Comparison of ENCODE assay signal across 23 mouse cellular contexts in the genomic region with DNA sequence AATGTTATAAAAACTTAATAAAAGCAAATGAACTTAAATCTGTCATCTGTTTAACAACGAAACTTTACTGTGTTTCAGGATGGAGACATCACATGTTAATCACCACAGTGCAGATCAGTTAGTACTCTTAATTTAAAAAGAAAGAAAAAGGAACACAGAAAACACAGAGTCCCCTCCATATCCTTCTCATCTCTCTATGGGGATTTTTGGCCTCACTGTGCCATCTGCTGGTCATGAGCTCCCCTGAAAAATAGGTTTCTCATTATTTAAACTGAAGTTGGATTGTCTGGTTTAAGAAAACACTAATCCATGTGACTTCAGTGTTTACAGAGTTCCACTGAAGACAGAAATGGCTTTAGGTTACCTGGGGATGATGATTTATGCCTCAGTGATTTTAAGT.
"Had no signal": no experiment of that assay in that cellular context is flagged by ENCODE, and none has a peak within 500 bp of the region (broad histone marks: within the 10 kb centered on the region; RNA-seq: fewer than 3 reads in every experiment).

No protein-coding gene starts in this region.

- H3K4me3 ChIP-seq: layer of hippocampus, adult 2 months; left cerebral cortex, adult 2 months; lung, embryonic 15.5 days; megakaryocyte, embryonic 14.5 days; midbrain, embryonic 10.5 days; midbrain, embryonic 13.5 days; myocyte had no signal

- ATAC-seq: intestine, postnatal 0 days; midbrain, embryonic 13.5 days; midbrain, embryonic 16.5 days had no signal

- H3K9ac ChIP-seq: liver, embryonic 14.5 days; lung, embryonic 15.5 days; midbrain, embryonic 13.5 days had no signal

- H3K9me3 ChIP-seq: lung, embryonic 15.5 days; megakaryocyte, embryonic 14.5 days had no signal

- H3K36me3 ChIP-seq: lung, embryonic 15.5 days; midbrain, embryonic 10.5 days; midbrain, embryonic 13.5 days had no signal

- H3K27ac ChIP-seq: kidney, postnatal 0 days; layer of hippocampus, adult 2 months; left cerebral cortex, adult 2 months; liver, embryonic 14.5 days; lung, embryonic 15.5 days; midbrain, embryonic 10.5 days; midbrain, embryonic 13.5 days; stomach, postnatal 0 days had no signal

- H3K27me3 ChIP-seq: lung, embryonic 15.5 days; megakaryocyte, embryonic 14.5 days; midbrain, embryonic 13.5 days had no signal

- H3K4me1 ChIP-seq: lung, embryonic 15.5 days; midbrain, embryonic 10.5 days; midbrain, embryonic 13.5 days had no signal

- DNase-seq: kidney, adult 2 months; kidney, postnatal 25 days; layer of hippocampus, postnatal 36 days; lung, adult 18-20 months; lung, postnatal 10 days; lung, postnatal 4 days; right cerebral cortex, adult 18-20 months; right cerebral cortex, postnatal 14 days; right cerebral cortex, postnatal 4 days; spleen, adult 18-20 months; thymus, postnatal 25 days had no signal

- H3K4me2 ChIP-seq: lung, embryonic 15.5 days; midbrain, embryonic 13.5 days had no signal
